Mouse (Mus musculus) right cerebral cortex, adult 2 months (tissue): Measurements from ENCODE around the gene Gabbr2.
A peak's percentile ranks its signal among the peaks of the same experiment; 100 is the strongest.

Experiments
- DNase-seq, 2 experiments: peaks; one replicate each; pipeline ENCODE4 v3.0.0; 2021 to 2022; ENCODE audit warnings: low spot score in 2 of 2

Gabbr2 gene

GRCm38 (mm10) chr4:46988824-46989223 lies 2.8 kb downstream of the Gabbr2 start:
- no peak for DNase-seq

GRCm38 (mm10) chr4:46988257-46988656 lies 3.4 kb downstream of the Gabbr2 start:
- no peak for DNase-seq

GRCm38 (mm10) chr4:46987809-46988208 lies 3.9 kb downstream of the Gabbr2 start:
- no peak for DNase-seq

GRCm38 (mm10) chr4:46986054-46986453 lies 5.6 kb downstream of the Gabbr2 start:
- no peak for DNase-seq

GRCm38 (mm10) chr4:46982912-46983311 lies 8.8 kb downstream of the Gabbr2 start:
- peak in 1 of 2 experiments; percentile 41 for DNase-seq

- no peak for DNase-seq
Measured at GRCm38 (mm10) chr4:46982094-46982493, 9.6 kb downstream of the Gabbr2 start.

- no peak for DNase-seq
Measured at GRCm38 (mm10) chr4:46978371-46978770, 13.3 kb downstream of the Gabbr2 start.

- DNase-seq, result no peak
Measured at GRCm38 (mm10) chr4:46977161-46977560, 14.5 kb downstream of the Gabbr2 start.

GRCm38 (mm10) chr4:46976671-46977071 lies 15.0 kb downstream of the Gabbr2 start:
- no peak for DNase-seq

- DNase-seq, result no peak
Measured at GRCm38 (mm10) chr4:46973322-46973721, 18.4 kb downstream of the Gabbr2 start.

GRCm38 (mm10) chr4:46967981-46968380 lies 23.7 kb downstream of the Gabbr2 start:
- DNase-seq, result no peak

GRCm38 (mm10) chr4:46966551-46966950 lies 25.1 kb downstream of the Gabbr2 start:
- DNase-seq, result no peak

GRCm38 (mm10) chr4:46961403-46961802 lies 30.3 kb downstream of the Gabbr2 start:
- DNase-seq, result no peak

- DNase-seq, result no peak
Measured at GRCm38 (mm10) chr4:46960208-46960607, 31.5 kb downstream of the Gabbr2 start.

- DNase-seq, result no peak
Measured at GRCm38 (mm10) chr4:46959776-46960175, 31.9 kb downstream of the Gabbr2 start.

- no peak for DNase-seq
Measured at GRCm38 (mm10) chr4:46957955-46958354, 33.7 kb downstream of the Gabbr2 start.

- no peak for DNase-seq
Measured at GRCm38 (mm10) chr4:46956966-46957365, 34.7 kb downstream of the Gabbr2 start.

- DNase-seq, result no peak
Measured at GRCm38 (mm10) chr4:46953021-46953420, 38.7 kb downstream of the Gabbr2 start.

- DNase-seq, result no peak
Measured at GRCm38 (mm10) chr4:46952562-46952961, 39.1 kb downstream of the Gabbr2 start.

GRCm38 (mm10) chr4:46934291-46934690 lies 57.4 kb downstream of the Gabbr2 start:
- DNase-seq, result no peak

GRCm38 (mm10) chr4:46933590-46933989 lies 58.1 kb downstream of the Gabbr2 start:
- no peak for DNase-seq

GRCm38 (mm10) chr4:46931706-46932397 lies 59.8 kb downstream of the Gabbr2 start:
- no peak for DNase-seq

GRCm38 (mm10) chr4:46928112-46928511 lies 63.6 kb downstream of the Gabbr2 start:
- DNase-seq, result peak; percentile 58 to 59

GRCm38 (mm10) chr4:46919144-46919543 lies 72.5 kb downstream of the Gabbr2 start:
- peak; percentile 56 to 66 for DNase-seq
